Mouse (Mus musculus) embryonic facial prominence, embryonic 12.5 days (tissue): ENCODE data around the gene Rgs6. TPM values are rescaled to one million over a fixed set of nuclear protein-coding genes. Genes with fewer than 3 reads are reported as not detected.

ENCODE experiments used
- ATAC-seq: fragments of 200-750 bp; cut with Nextera tagmentation; 2 replicates; pipeline ENCODE4 v1.8.0; 2017; ENCODE audit not compliant: insufficient number of reproducible peaks, insufficient read depth, low FRiP score, low TSS enrichment
- H3K27ac ChIP-seq: fragments of 300-500 bp; sonication (generic); 2 replicates; pipeline ENCODE4 v1.5.1; 2016; ENCODE audit warnings: mild to moderate bottlenecking
- H3K27me3 ChIP-seq: fragments of 300-500 bp; sonication (generic); 2 replicates; pipeline ENCODE4 v1.6.1; 2016; ENCODE audit warnings: mild to moderate bottlenecking, moderate library complexity
- H3K36me3 ChIP-seq: fragments of 300-500 bp; sonication (generic); 2 replicates; pipeline ENCODE4 v1.6.1; 2016; ENCODE audit warnings: mild to moderate bottlenecking
- H3K4me1 ChIP-seq: fragments of 300-500 bp; sonication (generic); 2 replicates; pipeline ENCODE4 v1.6.1; 2016
- H3K4me2 ChIP-seq: fragments of 300-500 bp; sonication (generic); replicated peaks from 2 replicates; pipeline ENCODE4 v1.6.1; 2016; ENCODE audit warnings: mild to moderate bottlenecking, moderate library complexity
- H3K4me3 ChIP-seq: fragments of 300-500 bp; sonication (generic); 2 replicates; pipeline ENCODE4 v1.5.1; 2016; ENCODE audit warnings: mild to moderate bottlenecking
- H3K9ac ChIP-seq: fragments of 300-500 bp; sonication (generic); 2 replicates; pipeline ENCODE4 v1.6.1; 2016; ENCODE audit warnings: mild to moderate bottlenecking, moderate library complexity
- H3K9me3 ChIP-seq: fragments of 300-500 bp; sonication (generic); 2 replicates; pipeline ENCODE4 v1.6.1; 2016; ENCODE audit warnings: mild to moderate bottlenecking, moderate library complexity
- WGBS: fragments of 180-500 bp; shearing (Covaris S2); methylation state at CpG from one replicate; pipeline ENCODE4 v1.1.7; 2016; 5-methylcytosine and 5-hydroxymethylcytosine counted together
- polyA plus RNA-seq: library from polyadenylated mRNA; unstranded; fragments of >200 nt; fragmentation: Nextera tagmentation; extraction: Ambion mirVana; gene quantifications from 2 replicates; pipeline ENCODE4 v1.2.1, GENCODE M21; 2016

Gene Rgs6
- polyA plus RNA-seq, 1 experiment from 2014 or later = 3.7 TPM

GRCm38 (mm10) chr12:82819328-82819727, 231.2 kb downstream of the Rgs6 start:
- Histone ChIP-seq H3K27ac (no peak overlapping the region), H3K4me2 (no peak overlapping the region), H3K27me3 (no peaks in the 10 kb centered on the region), H3K4me3 (no peak overlapping the region), H3K9ac (no peak overlapping the region), H3K4me1 (no peaks in the 10 kb centered on the region), H3K36me3 (no peaks in the 10 kb centered on the region), H3K9me3 (no peaks in the 10 kb centered on the region)
- WGBS = 79% methylated on average over 6 of the region's 6 CpGs
- ATAC-seq = no peak

- H3K9ac ChIP-seq = no peak overlapping the region
- no peak overlapping the region for H3K4me2 ChIP-seq
- ATAC-seq = no peak
- no peaks in the 10 kb centered on the region for H3K27me3 ChIP-seq
- WGBS = 87% methylated on average over 6 of the region's 6 CpGs
- no peak overlapping the region for H3K27ac ChIP-seq
- H3K4me3 ChIP-seq = no peak overlapping the region
- no peaks in the 10 kb centered on the region for H3K4me1 ChIP-seq
- no peaks in the 10 kb centered on the region for H3K9me3 ChIP-seq
- H3K36me3 ChIP-seq = no peaks in the 10 kb centered on the region
Measured at GRCm38 (mm10) chr12:82819991-82820390, 231.9 kb downstream of the Rgs6 start.

GRCm38 (mm10) chr12:82822821-82823620, 234.9 kb downstream of the Rgs6 start:
- Histone ChIP-seq H3K9ac (no peak overlapping the region), H3K27ac (no peak overlapping the region), H3K4me3 (no peak overlapping the region), H3K4me2 (no peak overlapping the region), H3K36me3 (no peaks in the 10 kb centered on the region), H3K9me3 (no peaks in the 10 kb centered on the region), H3K27me3 (no peaks in the 10 kb centered on the region), H3K4me1 (no peaks in the 10 kb centered on the region)
- 88% methylated on average over 3 of the region's 3 CpGs for WGBS
- no peak for ATAC-seq

- no peak for ATAC-seq
Measured at GRCm38 (mm10) chr12:82830333-82830732, 242.2 kb downstream of the Rgs6 start.

GRCm38 (mm10) chr12:82838544-82838943, 250.5 kb downstream of the Rgs6 start:
- no peak overlapping the region for H3K4me3 ChIP-seq
- no peaks in the 10 kb centered on the region; the same call in 1 of the 2 replicates for H3K9me3 ChIP-seq
- no peaks in the 10 kb centered on the region for H3K36me3 ChIP-seq
- WGBS = 94% methylated on average over 1 of the region's 1 CpGs
- H3K4me1 ChIP-seq = no peaks in the 10 kb centered on the region
- no peak overlapping the region for H3K9ac ChIP-seq
- ATAC-seq = no peak
- H3K27ac ChIP-seq = no peak overlapping the region
- H3K27me3 ChIP-seq = no peaks in the 10 kb centered on the region
- H3K4me2 ChIP-seq = no peak overlapping the region

More at GRCm38 (mm10) chr12:82830333-82830732, 242.2 kb downstream of the Rgs6 start:
- Histone ChIP-seq H3K9ac (no peak overlapping the region), H3K4me3 (no peak overlapping the region), H3K9me3 (no peaks in the 10 kb centered on the region), H3K4me1 (no peaks in the 10 kb centered on the region), H3K4me2 (no peak overlapping the region), H3K27me3 (no peaks in the 10 kb centered on the region), H3K36me3 (no peaks in the 10 kb centered on the region), H3K27ac (no peak overlapping the region)
- 80% methylated on average over 8 of the region's 8 CpGs for WGBS

DNA sequence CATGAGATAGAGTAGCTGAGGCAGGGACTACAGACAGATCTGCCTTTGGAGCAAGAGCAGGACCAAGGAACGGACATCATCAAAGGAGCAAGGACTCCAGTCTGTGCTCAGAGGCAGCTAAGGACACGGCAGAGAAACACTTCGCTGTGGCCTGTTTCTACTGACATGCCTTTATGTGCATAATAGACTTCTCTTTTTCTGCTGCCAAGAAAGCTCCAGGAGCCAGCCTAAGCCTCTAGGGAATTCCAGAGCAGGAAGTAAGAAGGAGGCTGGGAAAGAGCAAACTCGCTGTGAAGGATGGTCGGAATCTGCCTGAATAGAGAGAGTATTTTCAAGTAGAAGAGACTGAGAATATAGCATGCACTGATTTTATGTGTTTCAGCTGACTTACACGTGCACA, 253.5 kb downstream of the Rgs6 start:
- H3K9ac ChIP-seq = no peak overlapping the region
- no peaks in the 10 kb centered on the region for H3K4me1 ChIP-seq
- H3K27ac ChIP-seq = no peak overlapping the region
- H3K4me3 ChIP-seq = no peak overlapping the region
- no peaks in the 10 kb centered on the region for H3K36me3 ChIP-seq
- H3K4me2 ChIP-seq = no peak overlapping the region
- ATAC-seq = no peak
- no peaks in the 10 kb centered on the region for H3K27me3 ChIP-seq
- WGBS = 60% methylated on average over 6 of the region's 6 CpGs
- H3K9me3 ChIP-seq = no peaks in the 10 kb centered on the region; the same call in 1 of the 2 replicates

DNA sequence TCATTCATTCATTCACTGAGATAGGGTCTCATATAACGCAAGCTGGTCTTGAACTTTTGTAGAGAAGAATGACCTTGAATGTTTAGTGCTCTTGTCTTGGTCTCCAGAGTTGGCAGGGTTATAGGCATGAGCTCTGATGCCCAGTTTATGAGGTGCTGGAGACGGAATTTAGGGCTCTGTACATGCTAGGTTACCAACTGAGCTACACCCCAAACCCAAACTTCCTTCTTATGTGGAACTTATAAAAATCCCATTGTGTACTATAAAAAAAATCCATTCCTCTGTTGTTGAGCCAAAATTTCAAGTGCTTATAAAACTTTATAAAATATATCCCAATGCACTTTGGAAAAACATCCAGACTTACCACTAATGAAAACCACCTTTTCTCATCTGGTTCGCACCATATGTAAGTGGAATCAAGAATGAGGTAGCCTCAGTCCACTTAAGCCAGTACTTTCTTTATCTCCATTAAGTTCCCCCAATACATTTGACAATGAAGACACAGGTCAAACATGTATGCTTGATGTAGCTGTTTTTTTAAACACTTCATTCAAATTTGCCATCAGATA, 260.3 kb downstream of the Rgs6 start:
- Histone ChIP-seq H3K27ac (no peak overlapping the region), H3K4me3 (no peak overlapping the region), H3K27me3 (no peaks in the 10 kb centered on the region), H3K4me2 (no peak overlapping the region), H3K36me3 (no peaks in the 10 kb centered on the region), H3K4me1 (no peaks in the 10 kb centered on the region), H3K9me3 (no peaks in the 10 kb centered on the region), H3K9ac (no peak overlapping the region)
- 78% methylated on average over 3 of the region's 3 CpGs for WGBS
- ATAC-seq = no peak

GRCm38 (mm10) chr12:82854902-82855301, 266.8 kb downstream of the Rgs6 start:
- Histone ChIP-seq H3K36me3 (no peaks in the 10 kb centered on the region), H3K9ac (no peak overlapping the region), H3K4me2 (no peak overlapping the region), H3K27me3 (no peaks in the 10 kb centered on the region), H3K9me3 (no peaks in the 10 kb centered on the region), H3K4me3 (no peak overlapping the region), H3K27ac (no peak overlapping the region), H3K4me1 (no peaks in the 10 kb centered on the region)
- no peak for ATAC-seq
- WGBS = 87% methylated on average over 5 of the region's 5 CpGs

DNA sequence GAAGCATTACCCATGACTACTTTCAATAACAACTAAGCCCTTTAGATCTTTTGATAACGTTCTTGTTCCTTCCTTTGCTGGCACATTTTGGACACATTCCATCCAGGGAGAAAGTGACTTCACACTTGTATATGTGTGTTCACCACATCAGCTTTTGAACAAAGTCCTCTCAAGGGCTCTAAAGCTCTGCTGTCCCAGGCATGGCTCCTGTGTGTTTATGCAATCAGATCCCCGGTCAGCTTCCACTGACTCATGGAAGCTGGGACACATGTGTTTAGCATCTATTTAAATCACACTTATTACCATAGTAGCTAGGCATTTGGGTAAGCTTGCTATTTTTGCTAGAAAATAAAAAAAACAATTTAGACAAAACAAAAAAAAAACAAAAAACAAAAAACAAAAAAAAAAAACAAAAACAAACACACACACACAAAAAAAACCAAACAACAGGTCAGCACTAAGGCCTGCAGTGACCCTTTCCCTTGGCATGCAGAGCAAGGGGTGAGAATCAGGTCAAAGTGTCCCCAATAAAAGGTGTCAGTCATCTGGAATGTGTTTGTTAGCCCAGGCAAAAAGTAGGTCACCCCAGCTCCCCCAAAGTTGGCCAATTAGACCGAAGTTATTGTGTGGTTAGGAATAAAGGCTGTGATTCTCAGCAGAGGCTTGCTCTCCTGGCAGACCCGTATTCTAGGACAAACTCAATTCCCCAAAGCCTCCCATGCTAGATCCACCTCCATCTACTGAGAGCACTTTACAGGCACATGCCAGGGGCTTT, 267.4 kb downstream of the Rgs6 start:
- Histone ChIP-seq H3K36me3 (no peaks in the 10 kb centered on the region), H3K9ac (no peak overlapping the region), H3K4me3 (no peak overlapping the region), H3K4me2 (no peak overlapping the region), H3K9me3 (no peaks in the 10 kb centered on the region), H3K27me3 (no peaks in the 10 kb centered on the region), H3K4me1 (no peaks in the 10 kb centered on the region), H3K27ac (no peak overlapping the region)
- no peak for ATAC-seq
- WGBS = 62% methylated on average over 4 of the region's 4 CpGs

DNA sequence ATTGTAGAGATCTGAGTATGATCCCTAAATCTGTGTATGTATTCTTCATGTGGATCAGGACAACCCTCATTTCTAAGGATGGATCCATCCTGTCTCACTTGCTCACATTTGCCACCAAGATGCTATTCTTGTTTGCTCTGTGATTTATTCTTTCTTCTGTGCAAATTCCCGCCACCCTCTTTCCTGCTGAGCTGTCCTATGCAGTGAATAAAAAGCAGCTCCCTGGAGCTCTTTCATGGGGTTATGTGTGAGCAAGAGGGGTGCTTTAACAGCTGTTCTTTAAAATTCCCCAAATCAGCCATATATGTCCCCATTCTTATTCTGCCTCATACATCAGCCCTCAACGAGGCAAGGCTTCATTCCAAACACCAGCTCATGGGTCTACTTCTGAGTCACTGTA, 277.6 kb downstream of the Rgs6 start:
- H3K9ac ChIP-seq = no peak overlapping the region

DNA sequence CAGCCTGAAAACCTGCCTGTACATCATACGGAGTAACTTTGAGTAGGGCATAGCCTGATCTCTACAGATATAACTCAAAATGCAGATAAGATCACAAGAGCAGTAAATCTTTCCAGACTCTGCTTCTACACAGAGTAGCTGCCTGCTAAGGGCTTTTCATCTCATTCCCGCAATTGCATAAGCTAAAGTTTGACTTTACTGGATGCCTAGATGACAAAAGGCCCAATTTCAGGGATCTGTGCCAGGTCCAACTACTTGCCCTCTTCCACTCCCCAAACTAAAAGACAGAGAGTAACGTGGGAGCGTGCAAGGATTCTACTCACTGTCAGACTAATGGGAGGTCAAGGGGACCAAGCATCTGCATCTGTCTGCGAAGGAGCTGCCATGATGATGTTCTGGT, 292.6 kb downstream of the Rgs6 start:
- H3K27me3 ChIP-seq = no peaks in the 10 kb centered on the region
- 86% methylated on average over 5 of the region's 5 CpGs for WGBS
- H3K9ac ChIP-seq = no peak overlapping the region
- H3K36me3 ChIP-seq = no peaks in the 10 kb centered on the region
- H3K4me2 ChIP-seq = no peak overlapping the region
- no peak for ATAC-seq
- H3K9me3 ChIP-seq = no peaks in the 10 kb centered on the region
- H3K27ac ChIP-seq = no peak overlapping the region
- no peak overlapping the region for H3K4me3 ChIP-seq
- no peaks in the 10 kb centered on the region for H3K4me1 ChIP-seq

More for the DNA sequence above, 277.6 kb downstream of the Rgs6 start:
- ATAC-seq = no peak
- Histone ChIP-seq H3K4me3 (no peak overlapping the region), H3K4me2 (no peak overlapping the region), H3K9me3 (no peaks in the 10 kb centered on the region), H3K27me3 (no peaks in the 10 kb centered on the region), H3K4me1 (no peaks in the 10 kb centered on the region), H3K27ac (no peak overlapping the region), H3K36me3 (no peaks in the 10 kb centered on the region)
- WGBS = 70% methylated on average over 2 of the region's 2 CpGs

GRCm38 (mm10) chr12:82883079-82883478, 295.0 kb downstream of the Rgs6 start:
- H3K9ac ChIP-seq = no peak overlapping the region
- ATAC-seq = no peak
- H3K4me2 ChIP-seq = no peak overlapping the region
- no peaks in the 10 kb centered on the region for H3K9me3 ChIP-seq
- H3K36me3 ChIP-seq = no peaks in the 10 kb centered on the region
- 95% methylated on average over 1 of the region's 1 CpGs for WGBS
- no peaks in the 10 kb centered on the region for H3K4me1 ChIP-seq
- H3K27me3 ChIP-seq = no peaks in the 10 kb centered on the region
- no peak overlapping the region for H3K4me3 ChIP-seq
- no peak overlapping the region for H3K27ac ChIP-seq
